Mouse (Mus musculus) small intestine, adult 2 months (tissue): ENCODE data around the gene Dhx40.
"Not testable (repeated sequence)": the region's sequence is repeated elsewhere in the genome, so short reads cannot be mapped to it uniquely, and the experiment has no call there.

Experiments used
- CTCF ChIP-seq: fragments of 200-500 bp; IDR thresholded peaks from 2 replicates; pipeline ENCODE4 v1.5.1; 2012; ENCODE audit warnings: low read depth, mild to moderate bottlenecking, control low read depth, inconsistent platforms, low read length, moderate library complexity, mixed read lengths; ENCODE audit not compliant: insufficient replicate concordance, insufficient read length; ENCODE audit errors: extremely low read depth
- POLR2A ChIP-seq: fragments of 200-500 bp; IDR thresholded peaks from 2 replicates; pipeline ENCODE4 v1.6.1; 2012; ENCODE audit warnings: low read depth, mild to moderate bottlenecking, control low read depth, inconsistent platforms, low read length, moderate library complexity

DNA sequence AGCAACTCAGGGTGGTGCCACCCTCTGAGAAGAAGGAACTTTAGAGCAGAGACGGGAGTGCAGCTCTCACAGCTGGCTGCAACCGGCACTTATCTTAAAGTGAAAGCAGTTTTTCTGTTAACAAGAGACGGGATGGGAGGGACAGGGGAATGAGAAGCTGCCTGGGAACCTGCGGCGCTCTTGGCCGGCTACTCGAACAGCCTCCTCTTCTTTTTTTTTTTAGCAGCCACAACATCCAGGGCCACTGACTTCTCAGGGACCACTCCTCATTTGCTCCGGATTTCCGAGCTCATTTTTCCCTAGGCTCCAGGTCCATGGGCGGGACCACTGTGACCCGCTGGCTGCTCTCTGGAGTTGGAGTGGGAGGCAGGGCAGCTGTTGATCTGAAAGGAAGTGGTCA is 6.9 kb upstream of the Dhx40 start:
- not testable (repeated sequence) for TF ChIP-seq CTCF, POLR2A
